Mouse (Mus musculus): ENCODE measurements around the gene Tesc. TPM values are rescaled to one million over a fixed set of nuclear protein-coding genes. Genes with fewer than 3 reads are reported as not detected.

Gene Tesc
- total RNA-seq (2021): 10 to 100 TPM; 54.4 to 61.5 TPM
- long read RNA-seq, experiment 1, transcript Tesc-201 (8 exons, 1,031 nt): major isoform, 113 of 141 reads
- long read RNA-seq, experiment 1, transcript Tesc-203 (7 exons, 994 nt): minor isoform, 9 of 141 reads
- long read RNA-seq, experiment 1, transcript Tesc-202 (8 exons, 981 nt): minor isoform, 11 of 141 reads
- long read RNA-seq, experiment 1, partial matches to known transcripts: 6 of 141 reads
- long read RNA-seq, experiment 1, other reads (novel, unspliced or antisense): 2 of 141 reads
- long read RNA-seq, experiment 2, transcript Tesc-201 (8 exons, 1,031 nt): major isoform, 57 of 77 reads
- long read RNA-seq, experiment 2, transcript Tesc-202 (8 exons, 981 nt): minor isoform, 9 of 77 reads
- long read RNA-seq, experiment 2, transcript Tesc-203 (7 exons, 994 nt): minor isoform, 5 of 77 reads
- long read RNA-seq, experiment 2, partial matches to known transcripts: 3 of 77 reads
- long read RNA-seq, experiment 2, other reads (novel, unspliced or antisense): 3 of 77 reads

DNA sequence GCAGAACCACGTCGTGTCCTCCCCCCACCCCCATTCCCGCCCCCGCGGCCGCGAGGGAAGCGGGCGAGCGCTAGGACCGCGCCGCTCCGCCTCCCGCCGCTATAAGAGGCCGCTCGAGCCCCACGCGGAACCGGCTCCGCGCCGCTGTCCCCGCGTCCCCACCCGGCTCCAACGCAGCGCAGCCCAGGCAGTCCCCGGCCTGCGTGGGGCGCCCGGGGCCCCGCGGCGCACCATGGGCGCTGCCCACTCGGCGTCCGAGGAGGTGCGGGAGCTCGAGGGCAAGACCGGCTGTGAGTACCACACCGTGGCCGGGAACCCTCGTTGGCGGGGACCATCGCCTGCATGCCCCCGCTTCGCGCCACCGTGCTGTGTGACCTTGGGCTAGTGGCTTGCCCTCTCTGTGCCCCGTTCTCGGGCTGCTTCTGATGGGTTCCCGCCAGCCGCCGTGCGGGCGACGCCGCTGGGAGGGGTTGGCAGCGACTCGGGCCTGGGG is at the start of gene Tesc:
Gene Tesc, plus strand, starts transcription at position 46 of the 493 bp plus-strand sequence.
- peak; percentile 67 for DNase-seq

DNA sequence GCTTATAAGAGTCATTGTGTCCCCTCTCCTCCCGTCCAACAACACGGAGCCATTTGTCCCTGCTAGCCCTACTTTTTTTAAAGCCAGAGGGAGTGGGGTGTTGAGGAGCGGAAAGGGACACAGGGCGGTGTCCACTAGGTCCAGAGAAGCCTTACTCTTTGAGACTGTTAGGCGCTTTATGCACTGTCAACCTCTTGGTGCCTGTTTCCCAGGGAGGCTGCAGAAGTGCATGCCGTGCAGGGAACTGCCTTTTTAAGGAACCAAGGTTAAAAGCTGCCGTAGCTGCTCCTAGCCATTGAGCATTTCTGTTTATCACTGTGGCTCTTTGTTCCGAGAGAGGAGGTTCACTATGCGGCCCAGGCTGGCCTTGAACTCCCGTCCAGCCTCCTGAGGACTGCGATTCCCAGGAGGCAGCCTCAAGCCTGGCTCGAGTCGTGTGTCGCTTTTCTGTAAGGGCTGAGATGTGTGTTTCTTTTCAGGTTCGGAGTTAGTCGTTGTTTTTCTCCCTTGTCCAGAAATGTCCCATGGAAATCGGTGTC is 49.3 kb upstream of the Tesc start:
- peak; percentile 61 for DNase-seq

DNA sequence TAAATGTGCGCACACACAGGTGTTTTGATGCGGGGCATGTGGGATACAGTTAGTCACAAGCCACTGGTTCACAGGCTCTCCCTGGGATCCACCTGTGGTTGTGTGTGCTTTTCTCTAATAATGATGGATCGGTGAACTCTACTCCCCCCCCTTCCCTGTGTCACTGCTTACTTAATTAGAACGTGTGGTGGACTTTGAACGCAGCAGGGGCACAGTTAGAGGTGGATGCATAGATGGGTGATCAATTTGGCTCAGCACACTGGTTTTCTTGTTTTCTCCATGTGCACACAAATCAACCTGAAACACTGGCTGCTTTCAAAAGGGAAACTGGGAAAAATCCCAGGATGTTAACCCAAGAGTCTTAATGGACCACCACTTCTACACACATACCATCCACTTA is 48.5 kb upstream of the Tesc start:
- no peak for DNase-seq

DNA sequence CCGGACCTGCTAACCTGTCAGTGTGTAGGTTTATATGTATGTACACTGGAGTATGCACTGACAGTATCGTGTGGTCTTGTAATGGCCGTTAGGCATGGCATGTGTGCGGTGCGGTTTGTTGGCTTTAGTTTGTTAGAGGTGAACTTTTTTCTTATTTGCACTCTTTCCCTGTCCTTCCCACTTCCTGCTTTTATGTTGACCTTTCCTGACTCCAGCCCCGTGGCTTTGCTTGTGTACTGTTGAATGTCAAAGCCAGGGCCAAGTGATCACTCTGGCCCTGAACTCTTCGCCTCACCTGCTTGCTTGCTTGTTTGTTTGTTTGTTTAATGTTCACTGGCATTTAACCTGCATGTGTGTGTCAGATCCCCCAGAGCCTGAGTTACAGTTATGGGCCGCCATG is 46.6 kb upstream of the Tesc start:
- DNase-seq: no peak

DNA sequence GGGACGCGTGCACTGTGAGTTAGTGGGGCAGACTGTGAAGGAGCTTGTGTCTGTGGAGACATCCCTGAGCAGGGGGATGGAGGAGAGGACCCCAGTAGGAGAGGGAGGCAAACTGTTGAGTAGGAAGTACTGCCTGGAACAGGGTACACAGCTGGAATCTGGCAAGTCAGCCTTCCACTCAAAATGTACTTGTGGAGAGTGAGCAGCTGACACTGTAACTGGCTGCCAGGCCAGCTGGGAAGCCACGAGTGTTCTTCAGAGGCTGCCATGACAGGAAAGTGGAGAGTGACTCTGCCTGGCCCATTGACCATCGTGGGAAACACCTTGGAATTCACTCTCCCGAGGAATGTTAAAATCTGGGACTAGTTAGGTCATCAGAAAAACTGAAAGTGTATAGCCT is 45.6 kb upstream of the Tesc start:
- no peak for DNase-seq

DNA sequence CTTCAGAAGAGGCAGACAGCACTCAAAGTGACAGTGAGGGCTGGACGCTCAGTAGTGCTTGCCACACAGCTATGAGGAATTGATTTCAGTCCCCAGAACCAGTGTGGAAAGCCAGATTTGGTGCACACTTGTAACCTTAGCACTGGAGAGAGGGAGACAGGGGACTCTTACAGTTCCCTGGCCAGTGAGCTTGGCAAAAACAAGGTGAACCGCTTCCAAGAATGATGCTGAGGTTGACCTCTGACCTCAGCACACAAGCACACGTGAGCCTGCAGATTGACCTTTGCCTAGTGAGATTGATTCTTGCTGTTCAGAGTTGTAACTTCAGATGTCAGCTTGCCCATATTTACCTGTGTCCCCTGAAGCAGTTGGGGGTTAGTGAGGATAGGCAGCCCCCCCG is 41.2 kb upstream of the Tesc start:
- DNase-seq: peak; percentile 65

DNA sequence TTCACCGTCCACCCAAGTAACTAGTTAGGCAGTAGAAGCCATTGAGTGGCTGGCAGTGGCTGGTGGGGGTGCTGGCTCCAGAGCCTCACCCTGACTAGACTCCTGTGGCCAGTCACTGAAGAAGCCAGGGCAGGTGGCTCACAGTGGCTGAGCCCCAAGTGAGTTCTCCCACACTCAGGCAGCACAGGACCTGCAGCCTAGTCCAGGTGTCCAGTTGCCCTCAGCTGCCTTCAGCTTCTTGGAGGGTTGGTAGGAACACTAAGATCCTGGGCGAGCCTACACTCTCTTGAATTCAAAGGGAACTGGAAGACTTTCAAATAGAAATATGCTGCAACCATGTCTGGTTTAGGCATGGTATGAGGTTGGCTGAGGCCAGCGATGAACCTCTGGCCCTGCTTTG is 39.7 kb upstream of the Tesc start:
- no peak for DNase-seq

DNA sequence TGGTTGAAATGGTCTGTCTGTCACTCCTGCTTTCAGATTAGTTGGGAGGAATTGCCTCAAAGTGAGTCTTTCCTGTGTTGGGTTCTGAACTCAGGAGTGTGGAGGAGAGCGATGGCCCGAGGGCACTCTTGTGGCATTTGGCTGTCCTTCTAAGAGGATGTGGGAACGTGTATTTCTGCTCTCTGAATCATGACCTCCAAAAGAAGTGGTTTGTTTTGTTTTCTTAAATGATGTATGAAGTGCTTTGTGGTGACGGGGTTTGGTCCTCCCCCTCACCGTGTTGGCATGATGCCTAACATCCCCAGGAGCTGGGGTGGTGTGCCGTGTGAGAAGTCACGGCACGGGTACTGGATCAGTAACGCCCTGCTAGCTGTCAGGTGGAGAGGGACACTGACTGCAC is 39.2 kb upstream of the Tesc start:
- DNase-seq: no peak

DNA sequence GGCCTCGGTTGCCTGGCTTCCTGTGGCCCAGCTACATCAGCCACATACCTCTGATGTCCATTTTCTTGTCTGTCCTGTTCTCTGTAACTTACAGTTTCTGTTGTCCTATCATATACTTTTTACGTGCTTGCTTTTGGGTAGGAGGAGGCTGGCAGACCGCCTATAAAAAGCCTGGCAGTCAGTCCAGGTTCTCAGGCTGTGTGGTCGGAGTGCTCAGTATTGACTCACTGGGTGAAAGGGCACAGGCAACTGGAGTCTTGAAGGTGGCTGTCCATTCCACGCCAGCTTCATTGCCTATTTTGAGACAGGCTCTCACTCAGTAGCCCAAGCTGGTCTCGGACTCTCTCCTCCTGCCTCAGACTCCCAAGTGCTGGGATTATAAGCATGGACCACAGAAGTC is 37.8 kb upstream of the Tesc start:
- DNase-seq: peak; percentile 73

DNA sequence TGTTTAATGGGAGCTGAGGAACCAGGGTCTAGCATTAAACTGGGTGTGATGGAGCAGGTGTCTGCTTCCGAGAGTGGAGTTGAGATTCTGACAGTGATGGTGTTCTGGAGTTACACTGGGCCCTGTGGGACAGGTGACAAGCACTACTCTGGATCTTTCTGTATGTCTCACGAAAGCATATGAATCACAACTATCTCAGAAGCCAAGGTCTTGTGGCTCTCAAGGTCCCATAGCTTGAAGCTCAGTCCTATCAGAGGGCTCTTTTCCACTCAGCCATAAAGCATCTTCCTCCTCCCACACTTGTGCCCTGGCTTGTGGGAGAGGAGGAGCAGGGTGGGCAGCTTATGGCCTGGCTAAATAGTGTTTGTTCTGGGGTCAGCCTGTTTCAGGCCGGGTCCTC is 36.6 kb upstream of the Tesc start:
- DNase-seq: no peak

DNA sequence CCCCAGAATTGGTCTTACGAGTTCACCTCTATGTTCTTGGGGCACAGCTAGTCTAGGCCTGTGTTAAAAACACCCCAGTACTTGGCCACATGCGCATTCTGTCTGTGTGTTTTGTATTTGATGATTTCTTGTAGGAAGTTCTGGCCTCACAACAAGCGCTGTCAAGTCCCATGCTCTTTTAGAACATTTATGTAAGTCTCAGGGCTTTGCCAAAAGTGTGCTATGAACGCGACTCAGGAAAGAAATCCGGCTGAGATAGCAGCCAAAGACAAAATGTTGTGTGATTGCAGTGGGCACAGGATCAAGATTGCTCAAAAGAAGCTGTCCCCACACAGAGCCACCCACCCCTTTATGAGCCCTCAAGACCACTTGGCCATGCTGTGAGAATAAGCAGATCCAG is 34.0 kb upstream of the Tesc start:
- DNase-seq: no peak

DNA sequence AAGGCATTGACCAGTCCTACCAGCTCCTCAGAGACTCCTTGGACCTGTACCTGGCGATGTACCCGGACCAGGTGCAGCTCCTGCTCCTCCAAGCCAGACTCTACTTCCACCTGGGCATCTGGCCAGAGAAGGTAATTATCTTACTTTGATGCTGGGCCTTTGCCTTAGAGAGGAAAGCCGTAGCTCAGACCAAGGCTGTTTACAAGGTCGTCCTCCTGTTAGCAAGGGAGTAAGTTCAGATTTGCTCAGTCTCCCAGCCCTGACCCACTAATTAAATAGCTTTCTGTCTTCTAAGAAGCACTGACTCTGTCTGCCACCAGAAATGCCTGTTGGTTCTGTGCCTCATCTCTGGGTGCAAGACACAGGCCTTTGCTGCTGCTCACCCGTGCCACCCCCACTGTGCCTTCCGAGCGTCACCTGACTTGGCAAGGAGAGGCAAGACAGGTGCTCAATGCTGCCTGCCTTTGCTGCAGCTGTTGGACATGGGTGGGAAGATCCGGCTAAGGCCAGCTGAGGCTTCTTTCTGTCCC is 32.1 kb upstream of the Tesc start:
- DNase-seq: peak; percentile 55

DNA sequence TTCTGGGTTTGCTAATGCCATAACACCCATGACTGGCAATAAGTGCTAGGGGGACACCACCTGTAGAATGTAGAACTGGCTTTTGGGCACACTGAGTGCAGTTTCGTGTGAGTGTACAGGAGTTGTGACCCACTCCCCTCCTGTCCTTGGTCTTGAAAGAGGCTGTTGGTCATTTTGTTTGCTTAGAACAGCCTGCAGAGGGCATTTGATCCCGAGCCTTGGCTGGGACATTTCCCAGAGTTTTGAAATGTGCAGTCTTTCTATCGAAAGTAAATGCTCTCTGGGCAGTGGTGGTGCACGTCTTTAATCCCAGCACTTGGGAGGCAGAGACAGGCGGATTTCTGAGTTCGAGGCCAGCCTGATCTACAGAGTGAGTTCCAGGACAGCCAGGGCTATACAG is 31.6 kb upstream of the Tesc start:
- DNase-seq: no peak

DNA sequence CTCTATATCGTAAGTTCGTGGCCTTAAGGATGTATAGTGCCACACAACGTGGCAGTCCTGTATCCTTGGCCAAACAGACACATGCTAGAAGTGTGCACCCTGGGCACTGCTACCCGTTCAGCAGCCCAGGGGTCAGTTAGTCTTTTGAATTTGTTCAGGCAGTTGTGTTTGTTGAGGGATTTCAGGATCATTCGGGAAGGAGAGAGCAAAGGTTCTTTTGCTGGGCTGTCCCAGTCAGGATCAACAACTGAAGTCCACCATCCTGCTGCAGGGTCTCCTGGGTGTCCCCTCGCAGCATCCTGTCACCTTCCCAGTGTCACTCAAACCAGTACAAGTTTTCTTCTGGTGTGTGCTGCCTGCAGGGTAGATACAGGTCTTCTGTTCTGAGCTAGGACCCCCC is 31.0 kb upstream of the Tesc start:
- DNase-seq: no peak

DNA sequence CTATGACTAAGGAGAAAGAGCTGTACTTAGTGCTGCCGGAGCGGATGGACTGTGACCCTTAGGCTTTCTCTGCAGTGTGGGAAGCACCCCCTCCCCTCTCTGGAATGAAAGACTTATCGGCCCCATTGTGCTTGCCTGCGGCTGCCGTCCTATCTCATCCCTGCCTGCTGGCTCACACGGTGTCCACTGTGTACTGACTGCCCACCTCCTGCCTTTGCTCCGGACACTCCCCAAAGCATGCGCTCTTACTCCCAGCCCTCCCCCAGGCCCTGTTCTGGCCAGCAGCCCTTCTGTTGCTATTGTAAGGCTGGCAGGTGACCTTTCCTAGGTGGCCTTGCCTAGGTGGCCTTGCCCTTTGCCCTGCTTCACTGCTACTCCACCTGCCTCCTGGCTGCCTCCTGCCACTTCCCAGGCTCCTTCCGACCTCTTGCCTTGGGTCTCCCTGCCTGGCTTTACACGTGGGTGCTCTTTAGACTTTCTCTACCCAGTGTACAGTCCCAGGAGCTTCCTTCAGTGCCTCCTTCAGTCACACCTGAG is 30.0 kb upstream of the Tesc start:
- DNase-seq: no peak

DNA sequence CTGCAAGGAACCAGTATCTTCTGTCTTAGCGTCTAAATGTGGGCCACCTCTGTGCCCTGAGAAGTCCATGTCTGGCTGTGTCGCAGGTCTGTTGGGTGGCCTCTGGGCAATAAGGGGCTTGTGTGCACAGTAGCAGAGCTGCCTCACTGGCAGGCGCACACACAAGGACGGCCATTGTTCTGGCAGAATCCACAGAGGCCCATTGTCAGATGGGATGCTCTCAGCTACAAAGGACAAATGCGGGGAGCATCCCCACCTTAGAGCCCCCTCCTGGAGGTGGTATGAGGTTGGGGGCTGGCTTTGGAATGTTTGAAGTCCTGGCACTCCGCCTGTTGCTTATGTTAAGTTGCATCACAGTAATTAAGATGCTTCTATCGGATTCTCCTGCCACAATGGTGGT is 28.5 kb upstream of the Tesc start:
- no peak for DNase-seq

DNA sequence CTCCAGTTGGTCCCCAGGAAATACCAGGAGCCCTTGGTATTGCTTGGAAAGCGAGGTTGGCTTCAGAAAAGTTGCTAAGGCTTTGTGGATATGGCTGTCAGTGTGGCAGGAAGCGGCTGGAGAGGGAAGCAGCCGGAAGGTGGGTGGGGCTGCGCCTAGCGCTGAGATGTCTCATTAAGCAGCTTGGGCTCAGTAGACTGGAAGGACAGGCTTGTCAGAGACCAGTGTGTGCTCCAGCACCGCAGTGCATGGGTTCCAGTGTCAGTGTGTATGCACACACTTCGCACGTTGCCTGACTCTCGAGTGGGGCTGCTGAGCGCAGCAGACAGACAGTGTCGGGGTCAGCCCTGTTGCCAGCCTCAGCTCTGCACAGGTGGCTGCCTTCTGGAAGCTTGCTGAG is 28.0 kb upstream of the Tesc start:
- DNase-seq: no peak

DNA sequence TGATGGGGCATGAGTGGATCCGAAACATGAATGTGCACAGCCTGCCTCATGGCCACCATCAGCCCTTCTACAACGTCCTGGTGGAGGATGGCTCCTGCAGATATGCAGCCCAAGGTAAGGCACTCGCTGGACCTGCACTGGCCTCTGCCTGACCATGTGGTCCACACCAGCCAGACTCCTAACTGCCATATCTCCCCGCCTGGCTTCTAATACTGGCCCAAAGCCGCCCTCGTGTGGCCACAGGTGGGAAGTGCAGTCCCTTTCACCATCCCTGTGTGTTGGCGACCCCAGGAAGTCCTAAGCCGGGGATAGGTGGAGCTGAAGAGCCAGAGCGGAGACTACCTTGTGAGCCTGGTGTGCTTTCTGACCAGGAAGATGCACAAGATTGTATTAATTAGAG is 25.5 kb upstream of the Tesc start:
- peak; percentile 80 for DNase-seq

DNA sequence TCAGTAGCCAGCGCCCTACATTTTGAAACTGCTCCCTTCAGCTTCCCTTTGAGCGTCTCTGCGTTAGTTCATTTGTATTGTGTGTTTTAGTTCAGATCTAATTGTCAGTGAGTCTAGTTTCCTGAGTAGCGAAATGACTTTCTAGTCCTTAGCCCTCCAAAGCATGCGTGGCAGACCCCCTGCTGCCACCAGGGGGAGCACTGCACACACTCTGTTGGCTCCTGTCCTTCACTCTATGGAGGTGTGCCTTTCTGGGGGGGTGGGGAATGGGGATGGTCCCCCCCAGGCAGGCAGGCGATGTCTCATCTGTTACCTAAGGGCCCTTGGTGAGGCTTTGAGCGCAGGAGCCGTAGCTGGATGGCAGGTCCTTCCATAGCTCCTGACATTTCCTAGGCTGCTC is 22.9 kb upstream of the Tesc start:
- peak; percentile 82 for DNase-seq

DNA sequence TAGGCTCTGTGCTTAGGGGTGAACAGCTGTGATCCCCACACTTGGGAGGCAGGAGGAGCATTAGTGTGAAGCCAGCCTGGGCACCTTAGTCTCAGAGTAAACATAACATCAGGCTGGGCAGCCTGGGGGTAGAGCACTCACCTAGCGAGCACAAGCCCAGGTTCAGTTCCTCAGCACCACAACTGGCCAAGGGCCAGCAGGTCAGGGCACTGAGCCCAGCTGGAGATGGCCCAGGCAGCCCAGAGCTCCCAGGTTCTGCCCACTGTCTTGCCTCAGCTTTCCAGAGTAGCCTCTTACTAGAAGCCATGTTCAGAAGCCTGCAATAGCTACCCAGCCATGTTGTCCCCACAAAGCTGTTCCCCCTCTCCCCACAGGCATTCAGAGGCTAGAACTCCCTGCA is 21.8 kb upstream of the Tesc start:
- peak; percentile 74 for DNase-seq

DNA sequence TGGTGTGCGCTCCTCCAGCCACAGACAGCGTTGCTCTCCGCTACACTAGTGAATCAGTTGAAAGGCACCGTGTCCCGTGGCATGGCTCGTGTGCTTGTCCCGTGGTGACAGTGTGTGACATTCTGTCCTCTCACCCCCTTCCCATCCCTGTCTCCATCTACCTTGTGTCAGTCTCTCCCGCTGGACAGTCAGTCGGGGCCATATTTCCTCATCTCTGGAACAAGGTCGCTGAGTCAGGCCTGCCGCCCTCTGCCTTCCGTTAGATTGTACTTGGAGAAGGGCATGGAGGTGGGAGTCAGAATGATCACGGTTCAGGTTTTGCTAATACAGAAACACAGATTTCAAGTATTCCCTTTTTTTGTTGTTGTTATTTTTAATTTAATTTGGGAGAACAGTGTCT is 19.2 kb upstream of the Tesc start:
- peak; percentile 58 for DNase-seq

DNA sequence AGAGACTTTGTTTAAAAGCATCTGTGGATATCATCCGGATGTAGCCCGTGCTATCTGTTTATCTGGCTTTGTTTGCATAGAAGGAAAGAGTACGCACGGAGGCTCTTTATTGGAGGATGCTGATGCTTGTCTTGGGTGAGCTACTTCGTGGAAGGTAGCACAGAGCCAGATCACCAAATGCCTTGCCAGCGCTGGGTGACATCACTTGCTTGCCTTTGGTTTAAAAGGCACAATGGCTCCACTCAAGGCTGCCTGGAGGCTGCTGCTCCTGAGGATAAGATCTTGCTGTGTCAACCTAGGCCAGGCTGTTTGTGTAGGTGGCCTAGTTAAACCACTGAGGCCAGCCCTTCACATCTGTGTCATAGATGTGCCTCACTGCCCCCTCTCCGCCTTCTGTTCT is 16.7 kb upstream of the Tesc start:
- no peak for DNase-seq

DNA sequence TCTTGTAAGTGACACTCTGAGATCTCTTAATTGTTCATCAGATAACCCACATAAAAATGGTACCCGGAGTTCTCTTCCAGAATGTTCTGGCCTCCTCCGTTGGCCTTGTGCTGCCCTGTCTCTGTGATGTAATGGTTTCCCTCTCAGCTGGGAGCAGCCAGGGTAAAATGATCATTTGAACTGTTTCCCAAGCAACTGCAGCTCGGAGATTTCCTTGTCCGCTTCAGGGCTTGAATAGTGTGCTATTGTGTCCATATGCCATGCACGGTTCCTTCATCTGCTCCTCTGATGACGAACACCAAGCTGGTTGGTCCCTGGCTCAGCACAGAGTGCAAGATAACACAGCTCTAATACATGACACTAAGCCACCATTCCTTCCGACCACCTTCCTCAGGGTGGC is 15.7 kb upstream of the Tesc start:
- DNase-seq: no peak
